Mouse (Mus musculus): ENCODE results near the gene Ppp1r32.

DNA sequence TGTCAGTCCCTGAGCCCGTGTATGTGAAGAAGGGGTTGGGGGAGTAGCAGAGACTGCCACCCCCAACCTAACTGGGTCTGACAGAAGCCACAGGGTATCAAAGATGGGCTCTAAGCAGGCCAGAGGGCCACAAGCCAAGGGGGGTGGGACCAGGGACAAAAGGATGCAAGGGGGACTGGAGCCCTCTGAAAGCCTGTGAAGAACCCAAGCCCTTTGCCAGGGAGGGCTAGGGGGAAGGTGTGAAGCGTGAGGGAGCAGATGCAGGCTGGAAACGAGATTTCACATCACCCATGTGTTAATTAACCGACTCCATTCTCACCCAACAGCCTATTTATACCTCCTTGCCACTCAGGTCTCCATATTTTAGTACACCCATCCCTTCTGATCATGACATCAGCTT lies 50.9 kb downstream of the Ppp1r32 start:
- TF ChIP-seq CTCF (IDR thresholded peaks at IDR 0.05; ENCODE audit: insufficient read depth, low read length) = no peak
- TF ChIP-seq POLR2A (IDR thresholded peaks at IDR 0.05; ENCODE audit: borderline replicate concordance, extremely low read depth, low read depth, low read length) = no peak
